ENCODE assay signal across 8 mouse cellular contexts in genomic region chr6:24663196-24664132, GRCm38 (mm10). TPM values are rescaled to one million over a fixed set of nuclear protein-coding genes. Genes with fewer than 3 reads are reported as not detected.
DNase-seq lines count a peak whose midpoint lies in the region; ATAC-seq lines count a peak whose summit lies in the region.

No protein-coding gene starts in this region.

- peak overlapping the region; percentile 93 for H3K9ac ChIP-seq in forebrain, embryonic 16.5 days (replicated peaks; ENCODE audit: low read depth, low read length)
- peak overlapping the region; percentile 98 for H3K9ac ChIP-seq in intestine, embryonic 15.5 days
- H3K9ac ChIP-seq in liver, embryonic 12.5 days: peak overlapping the region; percentile 98
- H3K9ac ChIP-seq in neural tube, embryonic 12.5 days: peak overlapping the region; percentile 86

- H3K36me3 ChIP-seq in forebrain, embryonic 16.5 days (ENCODE audit: control insufficient read depth, insufficient read depth): no peaks in the 10 kb centered on the region
- H3K36me3 ChIP-seq in intestine, embryonic 15.5 days: no peaks in the 10 kb centered on the region
- no peaks in the 10 kb centered on the region for H3K36me3 ChIP-seq in liver, embryonic 12.5 days
- no peaks in the 10 kb centered on the region for H3K36me3 ChIP-seq in neural tube, embryonic 12.5 days

- H3K27ac ChIP-seq in forebrain, embryonic 16.5 days (ENCODE audit: low read length): peak overlapping the region; percentile 97
- peak overlapping the region; percentile 97 for H3K27ac ChIP-seq in intestine, embryonic 15.5 days
- H3K27ac ChIP-seq in liver, embryonic 12.5 days: peak overlapping the region; percentile 95
- peak overlapping the region; percentile 90; the same call in 1 of the 2 replicates for H3K27ac ChIP-seq in neural tube, embryonic 12.5 days

- peak overlapping the region; percentile 85 for H3K4me3 ChIP-seq in forebrain, embryonic 16.5 days (replicated peaks; ENCODE audit: low read length)
- H3K4me3 ChIP-seq in intestine, embryonic 15.5 days (replicated peaks): peak overlapping the region; percentile 91
- peak overlapping the region; percentile 98 for H3K4me3 ChIP-seq in liver, embryonic 12.5 days
- peak overlapping the region; percentile 82 for H3K4me3 ChIP-seq in neural tube, embryonic 12.5 days

- peak; percentile 21 to 38 for DNase-seq in spleen, postnatal 10 days (ENCODE audit: low spot score in 2 of 2)
- no peak for DNase-seq in spleen, postnatal 14 days (ENCODE audit: low spot score in 2 of 2)
- peak; percentile 28 for DNase-seq in c-Kit-positive CD71-positive TER-119-positive erythroid progenitor cells, embryonic 14.5 days (ENCODE audit: low spot score)

- no peak for ATAC-seq in forebrain, embryonic 16.5 days
- ATAC-seq in intestine, embryonic 15.5 days: no peak
- ATAC-seq in liver, embryonic 12.5 days: peak; percentile 31; the same call in 1 of the 2 replicates
- no peak for ATAC-seq in neural tube, embryonic 12.5 days (ENCODE audit: low FRiP score, low read depth)
- ATAC-seq in activated CD4-positive, CD25-positive, alpha-beta regulatory T cell, adult 4 months: no peak

- peak overlapping the region; percentile 70 for H3K4me2 ChIP-seq in forebrain, embryonic 16.5 days (ENCODE audit: low read length)
- H3K4me2 ChIP-seq in intestine, embryonic 15.5 days (replicated peaks): peak overlapping the region; percentile 75
- peak overlapping the region; percentile 88 for H3K4me2 ChIP-seq in liver, embryonic 12.5 days
- peak overlapping the region; percentile 91 for H3K4me2 ChIP-seq in neural tube, embryonic 12.5 days (replicated peaks)

- H3K4me1 ChIP-seq in forebrain, embryonic 16.5 days (replicated peaks; ENCODE audit: control insufficient read depth, insufficient read depth, low read length): peaks cover 12% of the 10 kb centered on the region
- 0 out of 2 replicates have a peak, but pooled peaks cover 3% of the 10 kb centered on the region for H3K4me1 ChIP-seq in intestine, embryonic 15.5 days (replicated peaks)
- peaks cover 34% of the 10 kb centered on the region for H3K4me1 ChIP-seq in liver, embryonic 12.5 days
- peaks cover 13% of the 10 kb centered on the region for H3K4me1 ChIP-seq in neural tube, embryonic 12.5 days

- H3K9me3 ChIP-seq in forebrain, embryonic 16.5 days (ENCODE audit: control insufficient read depth, low read length): no peaks in the 10 kb centered on the region
- no peaks in the 10 kb centered on the region for H3K9me3 ChIP-seq in intestine, embryonic 15.5 days
- no peaks in the 10 kb centered on the region for H3K9me3 ChIP-seq in liver, embryonic 12.5 days (replicated peaks)
- H3K9me3 ChIP-seq in neural tube, embryonic 12.5 days: no peaks in the 10 kb centered on the region

- no peaks in the 10 kb centered on the region for H3K27me3 ChIP-seq in forebrain, embryonic 16.5 days (replicated peaks; ENCODE audit: control insufficient read depth, insufficient read depth, low read length)
- H3K27me3 ChIP-seq in intestine, embryonic 15.5 days (replicated peaks): no peaks in the 10 kb centered on the region
- H3K27me3 ChIP-seq in liver, embryonic 12.5 days (replicated peaks): no peaks in the 10 kb centered on the region
- no peaks in the 10 kb centered on the region for H3K27me3 ChIP-seq in neural tube, embryonic 12.5 days (replicated peaks)

- 9% methylated on average over 21 of the region's 21 CpGs for WGBS in forebrain, embryonic 16.5 days
- 7% methylated on average over 21 of the region's 21 CpGs for WGBS in intestine, embryonic 15.5 days
- 8% methylated on average over 21 of the region's 21 CpGs for WGBS in liver, embryonic 12.5 days (ENCODE audit: insufficient replicate concordance)
- 13% methylated on average over 21 of the region's 21 CpGs for WGBS in neural tube, embryonic 12.5 days

RNA-seq across cellular contexts. Expression of gene Wasl, which starts 1.3 kb away (rescaled TPM):
- polyA plus RNA-seq in forebrain, embryonic 16.5 days (2015; fragmentation: Nextera tagmentation; extraction: Ambion mirVana): 58.3 and 58.5 TPM in 2 replicates
- 66.2 and 74.3 TPM in 2 replicates for polyA plus RNA-seq in intestine, embryonic 15.5 days (2015; fragmentation: Nextera tagmentation; extraction: Ambion mirVana)
- polyA plus RNA-seq in liver, embryonic 12.5 days (2016; fragmentation: Nextera tagmentation; extraction: Ambion mirVana): 27.9 and 30.9 TPM in 2 replicates
- polyA plus RNA-seq in neural tube, embryonic 12.5 days (2016; fragmentation: Nextera tagmentation; extraction: Ambion mirVana): 57.5 and 78.8 TPM in 2 replicates
- 10 to 100 TPM; 13.2 to 16.1 TPM for polyA plus RNA-seq in activated CD4-positive, CD25-positive, alpha-beta regulatory T cell, adult 4 months (2017; shearing (Covaris generic))

Comparison
In these comparisons a context has a peak if more than half of its experiments do, and no peak if none do; other contexts are left out.
1. DNase-seq: peak in spleen, postnatal 10 days (2 of 2) and c-Kit-positive CD71-positive TER-119-positive erythroid progenitor cells, embryonic 14.5 days (single experiment); none in spleen, postnatal 14 days (0 of 2).
2. Peak in every context shown above with its lines, with median percentiles within 50 percentile points of each other: H3K27ac ChIP-seq, H3K4me2 ChIP-seq, H3K4me3 ChIP-seq and H3K9ac ChIP-seq.